Mouse (Mus musculus) brown adipose tissue, adult 24 weeks (tissue): ENCODE measurements around the gene Sptssb. TPM values are rescaled to one million over a fixed set of nuclear protein-coding genes. Genes with fewer than 3 reads are reported as not detected.

Experiments
- H3K27ac ChIP-seq: fragments of 200-500 bp; replicated peaks from 2 replicates; pipeline ENCODE4 v1.5.1; 2012; ENCODE audit warnings: low read depth, mild to moderate bottlenecking, low read length
- H3K4me1 ChIP-seq: fragments of 200-500 bp; 2 replicates; pipeline ENCODE4 v1.6.1; 2012; ENCODE audit warnings: low read length, mixed read lengths; ENCODE audit not compliant: control insufficient read depth, insufficient read depth, insufficient read length
- H3K4me3 ChIP-seq: fragments of 200-500 bp; 2 replicates; pipeline ENCODE4 v1.5.1; 2012; ENCODE audit warnings: low read depth, mild to moderate bottlenecking, low read length, moderate library complexity; ENCODE audit not compliant: insufficient read depth
- polyA plus RNA-seq: library from polyadenylated mRNA; stranded (reverse); fragments of >200 nt; gene quantifications from 2 replicates; pipeline ENCODE4 v1.2.4, GENCODE M21; 2012; ENCODE audit not compliant: missing spikeins, insufficient read depth, insufficient read length

Gene Sptssb
- polyA plus RNA-seq, 1 experiment, result not detected

DNA sequence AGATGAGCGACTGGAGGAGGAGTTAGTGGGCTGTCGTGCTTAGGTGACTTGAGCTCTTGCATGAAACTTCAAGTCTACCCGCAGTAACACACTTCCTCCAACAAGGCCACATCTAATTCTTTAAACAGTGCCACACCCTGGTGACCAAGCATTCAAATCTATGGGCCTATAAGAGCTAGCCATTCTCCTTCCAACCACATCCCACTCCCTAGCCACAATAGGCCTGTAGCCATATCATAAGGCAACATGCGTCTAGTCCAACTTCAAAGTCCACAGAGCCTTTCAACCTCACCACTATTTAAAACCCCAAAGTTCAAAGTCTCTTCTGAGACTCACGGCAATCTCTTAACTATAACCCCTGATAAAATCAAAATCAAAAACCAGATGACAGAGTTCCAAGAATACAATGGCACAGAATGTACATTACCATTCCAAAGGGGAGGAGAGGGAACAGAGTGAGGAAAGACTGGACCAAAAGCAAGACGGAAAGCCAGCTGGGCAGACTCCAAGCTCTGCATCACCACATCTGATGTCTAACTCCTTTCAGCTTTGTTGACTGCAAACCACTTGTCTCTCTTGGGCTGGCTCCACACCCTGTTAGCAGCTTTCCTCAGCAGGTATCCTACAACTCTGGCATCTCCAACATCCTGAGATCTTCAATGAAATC is 13.1 kb upstream of the Sptssb start:
- no peaks in the 10 kb centered on the region for H3K4me1 ChIP-seq
- H3K27ac ChIP-seq, result no peak overlapping the region
- H3K4me3 ChIP-seq, result no peak overlapping the region

DNA sequence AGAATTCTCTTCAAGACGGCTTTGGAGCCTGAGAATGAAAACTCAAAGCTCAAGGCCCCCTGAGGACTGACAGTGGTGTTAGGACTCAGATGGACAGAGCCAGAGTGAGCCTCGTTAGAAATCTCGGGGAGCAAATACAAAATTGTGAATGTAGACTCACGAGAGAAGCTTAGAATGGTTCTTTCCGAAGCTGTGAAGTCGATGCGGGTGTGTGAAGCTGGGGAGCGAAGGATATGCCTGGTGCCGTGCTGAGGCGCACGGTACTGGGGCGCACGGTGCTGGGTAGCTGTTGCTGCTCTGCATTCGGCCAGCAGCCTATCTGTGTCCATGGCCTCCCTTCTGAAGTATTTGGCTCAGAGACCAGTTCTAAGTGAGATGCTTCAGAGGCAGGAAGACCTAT is 11.4 kb upstream of the Sptssb start:
- H3K27ac ChIP-seq, result no peak overlapping the region
- H3K4me1 ChIP-seq, result no peaks in the 10 kb centered on the region
- no peak overlapping the region for H3K4me3 ChIP-seq

DNA sequence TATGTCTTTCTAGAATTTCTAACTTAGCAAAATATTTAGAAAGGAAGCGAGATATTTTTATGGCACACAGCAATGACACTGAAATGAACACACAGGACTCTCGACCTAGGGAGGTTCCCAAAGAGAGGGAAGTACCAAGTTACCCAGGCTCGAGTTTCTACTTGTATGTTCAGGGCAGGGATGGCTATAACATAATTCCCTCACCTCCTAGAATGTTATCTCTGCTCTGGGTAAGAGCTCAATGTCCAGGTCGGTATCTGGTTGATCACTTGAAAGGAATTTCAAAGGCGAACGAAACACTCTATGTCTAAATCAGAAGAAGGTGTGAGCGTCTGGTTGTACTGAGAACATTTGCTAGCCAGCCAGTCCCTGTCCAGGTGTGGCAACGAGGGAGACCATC is 10.0 kb upstream of the Sptssb start:
- Histone ChIP-seq H3K27ac (no peak overlapping the region), H3K4me3 (no peak overlapping the region)

DNA sequence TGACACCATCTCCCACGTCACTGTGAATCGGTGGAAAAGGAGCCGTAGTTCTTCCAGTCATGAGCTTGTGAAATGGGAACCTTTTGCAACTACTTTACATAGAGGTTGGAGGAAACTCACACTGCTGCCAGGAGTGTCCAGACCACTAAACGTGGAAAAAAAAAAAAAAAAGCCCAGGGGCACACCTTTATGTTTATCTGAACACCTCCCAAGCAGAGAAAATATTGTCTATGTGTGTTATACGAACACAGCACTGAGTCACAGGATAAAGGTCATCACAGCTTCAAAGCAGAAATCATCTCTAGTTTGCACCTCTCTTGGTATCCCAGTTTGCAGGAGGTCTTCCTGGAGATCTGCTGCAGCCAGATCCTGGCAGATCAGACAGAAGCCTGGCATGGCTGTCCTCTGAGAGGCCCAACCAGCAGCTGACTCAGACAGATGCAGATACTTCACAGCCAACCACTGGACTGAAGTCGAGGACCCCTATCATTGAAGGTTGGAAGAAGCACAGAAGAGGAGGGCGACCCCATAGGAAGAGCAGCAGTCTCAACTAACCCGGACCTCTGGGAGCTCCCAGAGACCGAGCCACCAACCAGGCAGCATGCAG is 2.2 kb upstream of the Sptssb start:
- no peaks in the 10 kb centered on the region; the same call in 1 of the 2 replicates for H3K4me1 ChIP-seq
- no peak overlapping the region for H3K27ac ChIP-seq
- no peak overlapping the region for H3K4me3 ChIP-seq

More for the DNA sequence above, 10.0 kb upstream of the Sptssb start:
- H3K4me1 ChIP-seq, result no peaks in the 10 kb centered on the region

GRCm38 (mm10) chr3:69860589-69861521 is 1.1 kb upstream of the Sptssb start:
- Histone ChIP-seq H3K27ac (no peak overlapping the region), H3K4me1 (no peaks in the 10 kb centered on the region; the same call in 1 of the 2 replicates), H3K4me3 (peak overlapping the region; percentile 27; the same call in 1 of the 2 replicates)

GRCm38 (mm10) chr3:69839485-69839884 is 20.3 kb downstream of the Sptssb start:
- H3K4me3 ChIP-seq, result no peak overlapping the region
- peak overlapping the region; percentile 86 for H3K27ac ChIP-seq
- H3K4me1 ChIP-seq, result no peaks in the 10 kb centered on the region; the same call in 1 of the 2 replicates

DNA sequence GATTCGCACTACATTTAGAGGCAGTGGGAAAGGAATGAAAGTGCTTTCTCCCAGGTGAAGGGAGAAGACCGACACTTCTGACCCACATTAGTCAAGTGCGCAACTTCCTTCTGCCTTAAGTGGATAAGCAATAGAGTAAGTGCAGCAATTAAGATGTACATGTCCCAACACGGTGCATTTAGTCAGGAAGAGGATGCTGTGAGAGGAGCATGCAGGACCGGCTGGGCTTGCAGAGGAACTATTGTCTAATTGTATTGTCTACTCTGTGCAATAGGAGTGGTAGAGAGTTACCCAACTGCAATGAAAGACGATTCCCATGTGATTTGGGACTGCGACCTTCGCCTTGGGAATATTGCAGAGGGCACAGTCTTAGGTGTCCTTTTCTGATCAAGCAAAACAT is 30.2 kb downstream of the Sptssb start:
- Histone ChIP-seq H3K27ac (no peak overlapping the region), H3K4me3 (no peak overlapping the region), H3K4me1 (peaks cover 3% of the 10 kb centered on the region)

GRCm38 (mm10) chr3:69824536-69824935 is 35.2 kb downstream of the Sptssb start:
- Histone ChIP-seq H3K4me3 (no peak overlapping the region), H3K4me1 (peaks cover 2% of the 10 kb centered on the region), H3K27ac (no peak overlapping the region)

GRCm38 (mm10) chr3:69820614-69821013 is 39.1 kb downstream of the Sptssb start:
- H3K4me1 ChIP-seq, result no peaks in the 10 kb centered on the region
- no peak overlapping the region for H3K4me3 ChIP-seq
- H3K27ac ChIP-seq, result no peak overlapping the region

DNA sequence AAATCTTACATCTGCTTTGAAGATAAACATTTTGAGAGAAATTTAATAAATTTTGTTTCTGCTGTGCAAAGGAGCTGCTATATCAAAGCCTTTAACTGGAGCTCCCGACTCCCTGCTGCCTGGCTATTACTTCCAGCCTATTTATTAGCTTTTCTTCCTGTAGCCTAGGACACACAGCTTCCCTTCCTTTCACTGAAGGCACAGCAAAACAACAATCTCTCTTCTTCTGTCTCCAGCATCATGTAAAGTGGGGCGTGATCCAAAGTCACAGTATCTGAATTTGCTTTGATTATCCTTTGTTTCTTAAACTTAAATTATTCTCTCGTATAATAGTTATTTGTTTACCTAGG is 39.9 kb downstream of the Sptssb start:
- no peak overlapping the region for H3K4me3 ChIP-seq
- H3K27ac ChIP-seq, result no peak overlapping the region
- H3K4me1 ChIP-seq, result no peaks in the 10 kb centered on the region

DNA sequence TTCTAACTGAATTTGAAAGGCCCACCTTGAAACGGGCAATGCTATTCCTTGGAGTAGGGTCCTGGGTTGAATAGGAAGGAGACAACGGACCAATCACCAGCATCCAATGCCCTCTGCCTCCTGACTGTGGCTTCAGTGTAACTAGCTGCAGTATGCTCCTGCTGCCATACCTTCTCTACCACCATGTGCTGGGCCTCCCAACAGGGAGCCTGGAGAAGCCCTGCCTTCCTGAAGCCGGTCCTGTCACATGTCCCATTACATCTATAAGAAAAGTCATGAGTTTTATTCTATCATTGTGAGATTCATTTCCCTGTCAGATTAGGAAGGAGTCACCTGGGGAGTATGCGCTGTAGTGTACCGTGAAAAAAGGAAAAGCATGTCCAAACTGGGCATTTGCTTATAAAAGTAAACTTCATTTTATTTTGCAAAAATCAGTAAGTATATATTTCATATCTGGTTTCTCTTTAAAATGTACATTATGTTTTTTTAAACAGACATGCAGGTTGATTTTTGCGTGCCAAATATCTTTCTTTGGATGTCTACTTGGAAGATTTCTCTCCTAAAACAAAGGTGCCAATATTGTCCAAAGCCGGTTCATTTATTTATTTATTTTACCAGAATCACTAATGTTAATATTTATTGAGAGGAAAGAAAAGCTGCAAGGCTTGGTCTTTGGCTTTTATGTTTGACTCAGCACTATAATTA is 40.4 kb downstream of the Sptssb start:
- no peaks in the 10 kb centered on the region for H3K4me1 ChIP-seq
- no peak overlapping the region for H3K4me3 ChIP-seq
- H3K27ac ChIP-seq, result no peak overlapping the region

- no peak overlapping the region for H3K27ac ChIP-seq
- H3K4me1 ChIP-seq, result no peaks in the 10 kb centered on the region
- H3K4me3 ChIP-seq, result no peak overlapping the region
Observed at GRCm38 (mm10) chr3:69818466-69818865, 41.3 kb downstream of the Sptssb start.

DNA sequence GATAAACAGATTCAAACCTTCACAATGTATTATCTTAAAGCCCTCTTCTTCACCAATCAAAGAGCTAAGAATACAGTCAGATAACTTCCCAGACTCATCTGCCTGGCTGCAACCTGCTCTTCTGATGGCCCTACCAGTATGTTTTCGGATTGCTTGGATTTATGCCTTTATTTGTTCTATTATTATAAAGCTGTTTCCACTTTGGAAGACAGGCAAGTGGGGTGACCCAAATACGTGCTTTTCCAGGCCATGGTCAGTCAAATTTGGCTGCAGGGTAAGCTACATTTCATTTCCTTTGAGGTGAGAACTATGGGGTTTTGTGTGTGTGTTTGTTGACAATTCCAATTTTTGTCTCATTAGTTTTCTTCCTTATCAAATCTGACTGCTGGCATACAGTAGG is 43.2 kb downstream of the Sptssb start:
- Histone ChIP-seq H3K4me1 (no peaks in the 10 kb centered on the region), H3K4me3 (no peak overlapping the region), H3K27ac (no peak overlapping the region)

DNA sequence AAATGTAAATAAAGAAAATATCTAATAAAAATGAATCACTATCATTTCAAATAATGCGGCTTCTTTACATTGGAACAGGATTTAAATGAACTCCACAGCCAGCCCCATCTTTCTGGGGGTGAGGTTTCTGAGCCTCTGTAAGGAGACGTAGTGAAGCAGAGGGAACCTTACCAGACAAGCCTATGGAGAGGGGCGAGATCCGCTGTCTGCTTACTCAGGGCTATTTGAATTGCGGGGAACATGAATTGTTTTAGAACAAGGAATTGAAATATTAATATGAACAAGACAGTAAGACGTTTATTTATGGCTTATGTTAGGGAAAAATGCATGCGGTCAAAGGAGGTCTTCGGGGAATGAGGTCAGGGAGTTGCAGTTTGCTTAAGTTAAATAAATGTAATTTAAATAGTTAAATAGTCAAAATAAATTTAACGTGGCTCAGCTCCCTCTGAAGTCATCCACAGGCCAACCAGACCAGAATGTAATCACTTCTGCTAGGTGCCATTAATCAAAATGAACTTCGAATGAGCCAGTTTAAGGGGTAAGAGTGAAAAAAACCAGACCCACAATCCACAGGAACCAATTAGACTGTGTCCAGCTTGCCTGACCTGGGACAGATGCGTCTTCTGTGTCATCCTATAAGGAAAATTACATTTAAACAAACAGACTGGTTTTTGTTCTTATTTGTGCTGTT is 46.6 kb downstream of the Sptssb start:
- Histone ChIP-seq H3K27ac (no peak overlapping the region), H3K4me3 (no peak overlapping the region), H3K4me1 (no peaks in the 10 kb centered on the region)
